Mouse (Mus musculus): ENCODE data around the gene Olfr1368. TPM values are rescaled to one million over a fixed set of nuclear protein-coding genes. Genes with fewer than 3 reads are reported as not detected.
A peak's percentile ranks its signal among the peaks of the same experiment; 100 is the strongest.
"Not testable (repeated sequence)": the region's sequence is repeated elsewhere in the genome, so short reads cannot be mapped to it uniquely, and the experiment has no call there.

The Olfr1368 gene
- polyA plus RNA-seq, 1 experiment from 2014 or later = not detected

DNA sequence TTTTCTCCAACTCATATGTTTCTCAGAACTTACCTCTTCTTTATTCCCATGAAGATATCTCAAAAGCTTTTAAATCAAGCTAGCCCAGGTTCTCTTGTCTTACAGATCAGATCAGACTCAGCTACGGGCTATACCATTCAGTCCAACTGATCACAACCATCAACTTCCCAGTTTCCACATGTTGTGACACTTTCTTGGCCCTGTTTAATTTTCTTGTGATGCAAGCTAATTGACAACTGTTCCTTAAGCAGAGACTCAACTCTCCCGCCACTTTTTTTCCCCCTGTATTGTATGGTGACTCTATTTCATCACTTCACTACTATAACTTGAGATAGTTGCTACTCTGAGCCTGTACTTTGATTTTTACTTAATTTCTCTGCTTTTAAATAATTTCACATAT is 15.9 kb upstream of the Olfr1368 start:
- peak; percentile 10; the same call in 1 of the 2 replicates for ATAC-seq
- H3K27ac ChIP-seq = no peak overlapping the region
- no peaks in the 10 kb centered on the region for H3K36me3 ChIP-seq
- H3K9ac ChIP-seq (replicated peaks) = no peak overlapping the region
- H3K4me2 ChIP-seq (replicated peaks) = peak overlapping the region; percentile 93
- H3K9me3 ChIP-seq = no peaks in the 10 kb centered on the region
- peak overlapping the region; percentile 57 for H3K4me3 ChIP-seq (replicated peaks)
- H3K27me3 ChIP-seq = 0 out of 2 replicates have a peak, but pooled peaks cover 10% of the 10 kb centered on the region
- H3K4me1 ChIP-seq (replicated peaks) = peaks cover 18% of the 10 kb centered on the region
- WGBS = 34% methylated on average over 2 of the region's 2 CpGs

DNA sequence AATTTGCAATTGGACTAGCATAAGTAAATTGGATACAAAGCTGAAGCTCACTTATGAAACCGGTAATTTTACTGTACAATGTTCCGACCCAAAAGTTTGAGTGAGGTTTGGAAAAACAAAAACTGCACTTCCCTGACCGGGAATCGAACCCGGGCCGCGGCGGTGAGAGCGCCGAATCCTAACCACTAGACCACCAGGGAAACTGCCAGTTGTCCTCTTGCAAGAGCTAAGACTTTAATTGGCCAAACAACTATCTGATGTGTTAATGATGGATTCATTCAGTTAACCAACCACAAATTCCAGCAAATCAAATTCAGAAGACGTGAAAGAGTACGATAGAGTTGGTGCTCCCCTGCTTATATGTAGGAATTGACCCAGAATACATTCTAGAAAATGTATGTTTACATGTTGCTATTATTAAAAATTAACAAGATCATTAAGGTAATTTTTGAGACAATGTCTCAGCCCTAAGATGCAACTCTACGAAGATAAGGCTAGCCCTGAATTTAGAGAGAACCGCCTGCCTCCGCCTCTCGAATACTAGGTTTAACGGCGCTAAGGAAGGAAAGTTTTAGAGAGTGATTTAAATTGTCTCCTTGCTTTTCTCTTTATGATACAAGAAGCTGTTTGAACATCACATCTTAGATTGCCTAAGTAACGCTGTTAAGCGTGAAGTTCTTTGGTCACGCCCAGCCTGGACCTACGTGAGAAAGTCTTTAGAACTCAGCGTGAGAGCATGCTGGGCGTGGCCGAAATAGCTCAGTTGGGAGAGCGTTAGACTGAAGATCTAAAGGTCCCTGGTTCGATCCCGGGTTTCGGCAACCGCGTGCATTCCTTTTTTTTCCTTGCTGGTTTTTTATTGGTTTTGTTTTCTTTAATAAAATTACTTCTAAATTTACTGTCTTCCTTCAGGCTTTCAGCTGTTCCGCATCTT is 15.3 kb upstream of the Olfr1368 start:
- ATAC-seq = peak; percentile 83
- under 1% methylated on average over 32 of the region's 32 CpGs for WGBS
- 0 out of 2 replicates have a peak, but pooled peaks cover 8% of the 10 kb centered on the region for H3K27me3 ChIP-seq
- peak overlapping the region; percentile 67; the same call in 1 of the 2 replicates for H3K9ac ChIP-seq (replicated peaks)
- H3K4me2 ChIP-seq (replicated peaks) = peak overlapping the region; percentile 93
- H3K4me1 ChIP-seq (replicated peaks) = peaks cover 18% of the 10 kb centered on the region
- H3K27ac ChIP-seq = no peak overlapping the region
- H3K36me3 ChIP-seq = no peaks in the 10 kb centered on the region
- H3K4me3 ChIP-seq (replicated peaks) = peak overlapping the region; percentile 57
- no peaks in the 10 kb centered on the region for H3K9me3 ChIP-seq

DNA sequence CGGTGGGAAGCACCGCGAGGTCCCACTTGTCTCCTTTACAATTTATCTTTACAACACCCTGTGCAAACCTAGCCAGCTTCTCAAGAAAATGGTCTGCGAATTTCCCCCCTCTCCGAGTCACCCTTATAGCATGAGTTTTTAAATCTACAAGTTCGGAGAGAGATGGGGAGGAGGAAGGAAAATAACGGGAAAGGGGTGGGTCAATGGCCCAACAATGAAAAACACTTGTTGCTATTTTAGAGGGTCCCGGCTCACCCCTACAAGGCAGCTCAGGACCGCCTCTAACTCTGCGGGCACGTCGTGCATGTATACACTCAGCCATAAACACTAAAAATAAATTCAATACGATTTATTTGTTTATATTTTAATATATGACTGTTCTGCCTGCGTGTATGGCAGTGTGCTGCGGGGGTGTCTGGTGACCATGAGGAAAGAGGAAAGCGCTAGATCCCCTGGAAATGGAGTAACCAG is 14.4 kb upstream of the Olfr1368 start:
- H3K9me3 ChIP-seq = no peaks in the 10 kb centered on the region
- H3K4me2 ChIP-seq (replicated peaks) = peak overlapping the region; percentile 93
- under 1% methylated on average over 16 of the region's 16 CpGs for WGBS
- no peak overlapping the region for H3K27ac ChIP-seq
- peak overlapping the region; percentile 67 for H3K9ac ChIP-seq (replicated peaks)
- H3K36me3 ChIP-seq = no peaks in the 10 kb centered on the region
- 0 out of 2 replicates have a peak, but pooled peaks cover 2% of the 10 kb centered on the region for H3K27me3 ChIP-seq
- peak overlapping the region; percentile 57 for H3K4me3 ChIP-seq (replicated peaks)
- ATAC-seq = peak; percentile 38
- H3K4me1 ChIP-seq (replicated peaks) = peaks cover 18% of the 10 kb centered on the region

DNA sequence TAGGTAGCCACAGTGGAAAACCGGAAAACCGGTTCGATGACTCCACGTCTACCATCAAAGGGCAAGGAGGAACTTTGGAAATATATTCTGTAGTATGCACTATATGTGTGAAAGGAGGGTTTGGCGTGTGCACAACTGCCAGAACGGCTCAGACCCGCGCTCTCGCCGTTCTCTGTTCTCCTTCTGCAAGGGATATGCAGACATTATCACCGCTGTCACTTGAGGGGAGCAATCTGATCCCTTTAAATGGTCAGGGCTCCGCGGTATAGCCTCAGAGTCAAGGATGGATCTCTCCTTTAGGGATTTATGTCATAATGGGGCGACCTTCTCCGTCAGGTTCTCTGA is 13.8 kb upstream of the Olfr1368 start:
- Histone ChIP-seq H3K27me3 (0 out of 2 replicates have a peak, but pooled peaks cover 2% of the 10 kb centered on the region), H3K4me3 (replicated peaks) (peak overlapping the region; percentile 57), H3K4me1 (replicated peaks) (peaks cover 18% of the 10 kb centered on the region), H3K27ac (no peak overlapping the region), H3K9me3 (no peaks in the 10 kb centered on the region), H3K36me3 (no peaks in the 10 kb centered on the region), H3K4me2 (replicated peaks) (peak overlapping the region; percentile 93), H3K9ac (replicated peaks) (peak overlapping the region; percentile 67)
- no peak for ATAC-seq
- under 1% methylated on average over 15 of the region's 15 CpGs for WGBS

DNA sequence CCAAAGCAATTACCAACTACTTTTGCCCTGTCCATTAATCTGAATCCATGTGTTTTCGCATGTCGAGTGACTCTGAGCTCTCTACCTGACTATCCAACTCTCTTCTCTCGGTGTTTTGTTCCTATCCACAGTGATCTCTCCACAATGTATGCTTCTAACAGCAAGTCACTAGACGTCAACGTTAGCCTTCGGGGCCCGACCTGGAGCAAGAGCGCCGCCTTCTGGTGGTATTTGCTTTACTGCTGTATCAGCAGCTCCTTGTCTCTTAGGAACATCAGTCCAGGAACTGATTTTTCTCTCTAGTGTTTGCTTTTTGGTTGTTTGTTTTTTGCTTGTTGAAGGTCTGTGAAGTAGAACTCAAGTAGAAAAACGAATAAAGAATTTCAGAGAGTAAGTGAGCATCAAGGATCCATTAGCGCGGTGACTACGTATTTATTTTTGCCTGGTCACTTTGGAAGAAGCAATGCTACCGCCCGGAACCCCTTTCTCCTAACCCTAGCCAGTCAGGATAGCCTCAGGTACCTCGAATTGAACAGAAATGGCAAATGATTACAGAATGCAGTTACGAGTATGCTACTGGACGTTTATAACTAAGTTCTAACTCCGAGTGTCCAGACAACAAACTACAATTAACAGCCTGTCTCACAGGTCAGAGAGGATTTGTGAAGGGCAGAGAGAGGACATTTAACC is 13.3 kb upstream of the Olfr1368 start:
- Histone ChIP-seq H3K27ac (no peak overlapping the region), H3K4me3 (replicated peaks) (peak overlapping the region; percentile 57), H3K27me3 (0 out of 2 replicates have a peak, but pooled peaks cover 2% of the 10 kb centered on the region), H3K4me1 (replicated peaks) (peaks cover 18% of the 10 kb centered on the region), H3K36me3 (no peaks in the 10 kb centered on the region), H3K9me3 (no peaks in the 10 kb centered on the region), H3K9ac (replicated peaks) (peak overlapping the region; percentile 67), H3K4me2 (replicated peaks) (peak overlapping the region; percentile 93)
- ATAC-seq = peak; percentile 66
- WGBS = under 1% methylated on average over 19 of the region's 19 CpGs

DNA sequence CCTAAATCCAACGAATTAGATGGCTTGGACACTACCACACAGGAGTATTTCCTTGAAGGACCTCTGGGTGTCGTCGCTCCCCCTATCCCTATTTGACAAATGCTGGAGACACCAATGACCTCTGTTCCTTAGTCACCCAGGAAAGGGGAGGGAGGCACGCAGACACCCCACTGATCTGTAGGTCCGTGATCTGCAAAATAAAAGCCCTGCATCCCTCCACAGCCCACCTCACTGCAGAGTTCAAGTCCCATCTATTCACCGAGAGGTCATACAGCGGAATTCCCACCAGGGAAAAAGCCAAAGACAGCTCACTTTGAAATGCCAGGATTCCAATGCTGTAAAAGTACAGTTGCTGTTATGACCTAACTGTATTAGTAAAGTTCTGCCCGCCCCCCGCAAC is 12.4 kb upstream of the Olfr1368 start:
- Histone ChIP-seq H3K4me2 (replicated peaks) (peak overlapping the region; percentile 93), H3K36me3 (no peaks in the 10 kb centered on the region), H3K27me3 (0 out of 2 replicates have a peak, but pooled peaks cover 2% of the 10 kb centered on the region), H3K4me1 (replicated peaks) (peaks cover 18% of the 10 kb centered on the region), H3K27ac (no peak overlapping the region), H3K9ac (replicated peaks) (no peak overlapping the region), H3K9me3 (no peaks in the 10 kb centered on the region), H3K4me3 (replicated peaks) (peak overlapping the region; percentile 57)
- WGBS = 5% methylated on average over 9 of the region's 9 CpGs
- ATAC-seq = no peak

DNA sequence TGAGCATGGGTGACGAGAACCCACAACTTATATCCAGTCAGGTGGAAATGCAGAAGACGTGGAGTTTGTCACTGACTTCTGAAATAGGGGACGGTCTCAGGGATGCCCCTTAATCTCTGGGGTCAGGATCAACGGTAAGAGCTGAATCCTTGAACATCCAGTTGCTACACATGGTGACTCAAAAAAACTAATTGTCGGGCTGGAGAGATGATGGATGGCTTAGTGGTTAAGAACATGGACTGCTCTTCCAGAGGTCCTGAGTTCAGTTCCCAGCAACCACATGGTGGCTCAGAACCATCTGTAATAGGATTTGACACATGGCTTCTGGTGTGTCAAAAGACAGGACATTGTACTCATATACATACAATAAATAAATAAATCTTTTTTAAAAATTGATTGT is 10.2 kb upstream of the Olfr1368 start:
- ATAC-seq = no peak
- Histone ChIP-seq H3K36me3 (no peaks in the 10 kb centered on the region), H3K4me3 (replicated peaks) (no peak overlapping the region), H3K9ac (replicated peaks) (no peak overlapping the region), H3K27me3 (0 out of 2 replicates have a peak, but pooled peaks cover 2% of the 10 kb centered on the region), H3K4me2 (replicated peaks) (no peak overlapping the region), H3K9me3 (no peaks in the 10 kb centered on the region), H3K4me1 (replicated peaks) (peaks cover 18% of the 10 kb centered on the region), H3K27ac (no peak overlapping the region)
- 87% methylated on average over 5 of the region's 5 CpGs for WGBS

DNA sequence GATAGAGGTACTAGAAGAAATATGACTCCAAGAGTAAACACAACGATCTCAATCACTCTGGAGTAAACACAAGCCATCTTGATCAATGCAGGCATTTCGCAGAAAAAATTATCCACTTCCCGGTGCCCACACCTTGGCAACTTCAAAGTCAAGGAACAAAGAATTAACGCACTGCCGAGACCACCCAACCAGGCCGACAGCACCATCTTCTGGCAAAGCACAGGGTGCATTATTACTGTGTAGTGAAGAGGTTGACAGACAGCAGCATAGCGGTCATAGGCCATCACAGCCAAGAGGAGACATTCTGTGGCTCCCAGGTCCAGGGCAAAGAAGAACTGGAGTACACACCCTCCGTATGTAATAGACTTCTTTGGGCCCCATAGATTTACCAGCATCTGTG is 3.2 kb downstream of the Olfr1368 start:
- no peak for ATAC-seq
- no peak overlapping the region for H3K27ac ChIP-seq
- no peak overlapping the region for H3K4me2 ChIP-seq (replicated peaks)
- H3K4me1 ChIP-seq (replicated peaks) = no peaks in the 10 kb centered on the region
- 54% methylated on average over 8 of the region's 8 CpGs for whole genome bisulfite sequencing
- H3K9me3 ChIP-seq = no peaks in the 10 kb centered on the region
- no peak overlapping the region for H3K9ac ChIP-seq (replicated peaks)
- no peak overlapping the region for H3K4me3 ChIP-seq (replicated peaks)
- no peaks in the 10 kb centered on the region for H3K27me3 ChIP-seq
- no peaks in the 10 kb centered on the region for H3K36me3 ChIP-seq

DNA sequence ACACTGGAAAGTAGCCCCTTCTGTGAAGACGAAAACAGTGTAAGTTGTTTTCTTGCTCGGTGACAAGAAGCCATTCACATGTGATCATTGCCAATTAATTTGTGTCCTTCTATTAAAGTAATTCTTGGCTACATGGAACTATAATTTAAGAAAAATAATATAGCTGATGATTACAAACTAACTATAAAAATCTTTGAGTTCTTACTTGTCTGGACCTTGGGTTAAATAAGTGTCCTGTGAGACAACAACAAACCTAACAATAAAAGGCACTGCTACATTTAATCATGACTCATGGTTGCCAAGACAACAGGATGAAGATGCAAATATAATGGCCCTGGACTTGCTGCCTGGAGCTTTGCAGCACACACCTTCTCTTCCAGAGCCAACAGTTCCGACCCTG is 16.3 kb downstream of the Olfr1368 start, which contains the start of gene Olfr263:
TSS of gene Olfr263 (plus strand) at position 301 of the 400 bp plus-strand sequence.
- H3K9ac ChIP-seq (replicated peaks); H3K9me3 ChIP-seq; H3K27ac ChIP-seq; ATAC-seq; H3K4me2 ChIP-seq (replicated peaks); H3K27me3 ChIP-seq; H3K4me1 ChIP-seq (replicated peaks); H3K36me3 ChIP-seq; H3K4me3 ChIP-seq (replicated peaks): not testable (repeated sequence)
- 78% methylated on average over 3 of the region's 3 CpGs for WGBS

DNA sequence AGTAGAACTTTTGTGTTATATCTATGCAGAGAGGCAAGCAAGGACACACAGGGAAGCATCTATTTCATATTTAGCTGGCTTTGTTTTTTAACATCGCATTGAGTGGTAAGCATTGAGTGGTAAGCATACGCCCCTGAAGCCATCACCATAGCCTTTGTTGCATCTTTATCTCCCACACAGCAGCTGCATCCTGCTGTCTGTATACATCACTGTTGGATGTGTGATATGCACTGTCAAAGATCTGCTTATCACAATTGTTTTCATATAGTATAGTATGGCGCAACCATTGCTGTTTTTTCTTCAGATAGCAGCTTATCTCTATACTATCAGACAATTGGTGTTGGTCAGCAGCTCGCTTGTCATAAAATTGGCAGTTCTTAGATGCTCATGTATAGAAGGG is 31.5 kb downstream of the Olfr1368 start:
- no peak overlapping the region for H3K27ac ChIP-seq
- no peak overlapping the region for H3K9ac ChIP-seq (replicated peaks)
- no peak for ATAC-seq
- H3K36me3 ChIP-seq = no peaks in the 10 kb centered on the region
- H3K4me2 ChIP-seq (replicated peaks) = no peak overlapping the region
- WGBS = 87% methylated on average over 4 of the region's 4 CpGs
- H3K4me1 ChIP-seq (replicated peaks) = no peaks in the 10 kb centered on the region
- no peak overlapping the region for H3K4me3 ChIP-seq (replicated peaks)
- no peaks in the 10 kb centered on the region for H3K9me3 ChIP-seq
- H3K27me3 ChIP-seq = no peaks in the 10 kb centered on the region

DNA sequence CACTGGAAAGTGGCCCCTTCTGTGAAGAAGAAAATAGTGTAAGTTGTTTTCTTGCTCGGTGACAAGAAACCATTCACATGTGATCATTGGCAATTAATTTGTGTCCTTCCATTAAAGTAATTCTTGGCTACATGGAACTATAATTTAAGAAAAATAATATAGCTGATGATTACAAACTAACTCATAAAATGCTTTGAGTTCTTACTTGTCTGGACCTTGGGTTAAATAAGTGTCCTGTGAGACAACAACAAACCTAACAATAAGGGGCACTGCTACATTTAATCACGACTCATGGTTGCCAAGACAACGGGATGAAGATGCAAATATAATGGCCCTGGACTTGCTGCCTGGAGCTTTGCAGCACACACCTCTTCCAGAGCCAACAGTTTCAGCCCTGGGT is 34.5 kb downstream of the Olfr1368 start, which contains the start of gene Olfr1369-ps1:
TSS of gene Olfr1369-ps1 (plus strand) at position 301 of the 400 bp plus-strand sequence.
- H3K4me1 ChIP-seq (replicated peaks); H3K27ac ChIP-seq; H3K4me3 ChIP-seq (replicated peaks); H3K27me3 ChIP-seq; H3K9me3 ChIP-seq; H3K4me2 ChIP-seq (replicated peaks); ATAC-seq; H3K9ac ChIP-seq (replicated peaks); H3K36me3 ChIP-seq: not testable (repeated sequence)
- WGBS = 64% methylated on average over 3 of the region's 3 CpGs

DNA sequence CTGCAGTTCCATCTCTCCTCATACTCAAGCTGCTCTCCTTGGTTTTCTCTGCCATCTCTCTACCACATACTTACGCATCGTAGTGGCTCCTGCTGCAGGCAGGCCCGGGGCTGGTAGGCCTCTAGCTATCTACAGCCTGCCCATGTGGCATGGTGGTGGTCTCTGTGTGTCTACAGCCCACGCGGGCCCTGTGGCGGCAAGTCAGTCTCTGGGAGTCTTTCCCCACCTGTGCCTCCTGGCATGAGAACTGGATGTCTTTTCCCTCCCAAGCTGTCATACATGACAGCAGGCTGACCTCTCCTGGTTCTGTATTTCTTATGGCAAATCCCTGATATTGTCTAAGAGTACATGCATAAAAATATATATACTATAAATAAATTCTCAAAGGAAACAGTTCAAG is 35.2 kb downstream of the Olfr1368 start:
- no peak overlapping the region for H3K27ac ChIP-seq
- H3K27me3 ChIP-seq = no peaks in the 10 kb centered on the region
- H3K4me2 ChIP-seq (replicated peaks) = no peak overlapping the region
- no peak for ATAC-seq
- 93% methylated on average over 6 of the region's 6 CpGs for WGBS
- no peak overlapping the region for H3K9ac ChIP-seq (replicated peaks)
- H3K4me1 ChIP-seq (replicated peaks) = no peaks in the 10 kb centered on the region
- no peak overlapping the region for H3K4me3 ChIP-seq (replicated peaks)
- no peaks in the 10 kb centered on the region for H3K36me3 ChIP-seq
- no peaks in the 10 kb centered on the region for H3K9me3 ChIP-seq

All from midbrain, embryonic 13.5 days (tissue).